Mouse (Mus musculus): ENCODE results near the gene Gm10334. TPM values are rescaled to one million over a fixed set of nuclear protein-coding genes. Genes with fewer than 3 reads are reported as not detected.
"Not testable (repeated sequence)": the region's sequence is repeated elsewhere in the genome, so short reads cannot be mapped to it uniquely, and the experiment has no call there.

Gm10334 gene
- total RNA-seq (2012; rRNA removed), result 0.26 TPM in 1 of 2 replicates, not detected in the other

DNA sequence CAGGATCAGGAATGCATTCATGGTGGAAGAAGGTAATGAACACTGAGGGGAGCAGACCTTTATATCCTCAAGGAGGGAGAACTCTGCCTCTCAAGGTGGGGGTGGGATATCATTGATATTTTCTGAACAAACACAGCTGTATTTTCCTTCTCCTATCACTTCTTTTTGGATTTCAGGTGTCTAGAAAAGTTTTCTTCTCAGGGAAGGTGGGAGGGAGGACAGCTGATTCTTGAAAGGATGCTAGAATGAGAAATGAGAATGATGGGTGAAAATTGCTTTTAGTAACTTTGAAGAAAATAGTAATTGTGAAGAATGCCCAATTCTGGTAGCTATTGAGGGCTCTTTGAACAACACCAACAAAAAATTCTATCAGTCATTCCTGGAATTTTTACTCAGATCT is at the start of gene Gm10334:
Gene Gm10334 (minus strand): TSS at position 101 of the 400 bp plus-strand sequence.
- DNase-seq (ENCODE audit: low read depth, low spot score); H3K4me1 ChIP-seq (ENCODE audit: control insufficient read depth in 2 of 2, insufficient read depth in 2 of 2, low read length in 2 of 2, poor library complexity in 1 of 2); H3K4me3 ChIP-seq (ENCODE audit: insufficient read depth in 1 of 2, low read depth in 1 of 2, low read length in 2 of 2, poor library complexity in 1 of 2, severe bottlenecking in 1 of 2); H3K27ac ChIP-seq (ENCODE audit: insufficient read depth, low read depth, low read length, poor library complexity, severe bottlenecking); H3K36me3 ChIP-seq (ENCODE audit: control insufficient read depth, insufficient read depth, low read length, poor library complexity, severe bottlenecking); in situ Hi-C loops (cut with MboI; ENCODE audit: low sequenced_read_pairs in 2 of 2, unreplicated experiment in 2 of 2); H3K9me3 ChIP-seq (ENCODE audit: control insufficient read depth, insufficient read depth, low read depth, low read length); H3K9ac ChIP-seq (ENCODE audit: insufficient read depth, low read depth, low read length, poor library complexity, severe bottlenecking): not testable (repeated sequence)

DNA sequence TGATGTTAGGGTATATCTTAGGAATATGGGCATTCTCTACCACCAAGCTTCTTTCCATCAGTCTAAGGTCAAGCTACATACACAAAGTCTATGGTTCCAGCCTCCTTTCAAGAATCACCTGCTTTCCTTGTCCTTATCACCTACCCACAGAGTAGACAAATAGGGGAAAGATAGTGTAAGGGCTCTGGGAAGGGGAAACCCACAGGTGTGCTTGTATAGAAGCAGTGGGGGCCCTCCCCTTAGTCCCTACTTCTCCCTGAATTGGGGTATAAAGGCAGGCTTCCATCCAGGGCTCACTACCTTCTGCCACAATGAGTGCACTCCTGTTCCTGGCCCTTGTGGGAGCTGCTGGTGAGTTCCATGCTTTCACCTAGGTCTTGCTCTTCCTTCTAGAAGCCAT is 12.7 kb upstream of the Gm10334 start, which contains the start of gene Prss1:
Gene Prss1 (plus strand): TSS at position 301 of the 400 bp plus-strand sequence.
- in situ Hi-C loops (cut with MboI; ENCODE audit: low sequenced_read_pairs in 2 of 2, unreplicated experiment in 2 of 2), result not testable (repeated sequence)

DNA sequence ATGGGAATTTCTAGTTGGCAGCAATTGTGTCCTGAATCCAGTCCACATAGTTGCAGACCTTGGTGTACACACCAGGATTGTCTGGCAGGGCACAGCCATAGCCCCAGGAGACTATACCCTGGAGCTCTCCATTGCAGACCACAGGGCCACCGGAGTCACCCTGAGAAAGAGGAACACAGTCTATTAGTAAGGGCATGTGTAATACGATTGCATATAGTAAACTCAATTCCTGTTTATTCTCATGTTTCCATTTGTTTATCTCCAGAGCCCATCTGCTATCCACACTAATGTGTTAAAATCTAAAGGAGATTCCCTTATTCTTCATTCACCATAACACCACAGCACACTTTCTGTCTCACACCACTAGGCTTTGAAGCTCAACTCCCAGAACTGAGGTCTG is 3.7 kb downstream of the Gm10334 start:
- H3K27ac ChIP-seq (ENCODE audit: insufficient read depth, low read depth, low read length, poor library complexity, severe bottlenecking); in situ Hi-C loops (cut with MboI; ENCODE audit: low sequenced_read_pairs in 2 of 2, unreplicated experiment in 2 of 2); DNase-seq (ENCODE audit: low read depth, low spot score); H3K4me3 ChIP-seq (ENCODE audit: insufficient read depth in 1 of 2, low read depth in 1 of 2, low read length in 2 of 2, poor library complexity in 1 of 2, severe bottlenecking in 1 of 2); H3K4me1 ChIP-seq (ENCODE audit: control insufficient read depth in 2 of 2, insufficient read depth in 2 of 2, low read length in 2 of 2, poor library complexity in 1 of 2); H3K9ac ChIP-seq (ENCODE audit: insufficient read depth, low read depth, low read length, poor library complexity, severe bottlenecking); H3K36me3 ChIP-seq (ENCODE audit: control insufficient read depth, insufficient read depth, low read length, poor library complexity, severe bottlenecking); H3K9me3 ChIP-seq (ENCODE audit: control insufficient read depth, insufficient read depth, low read depth, low read length): not testable (repeated sequence)

More for the DNA sequence above, 12.7 kb upstream of the Gm10334 start, which contains the start of gene Prss1:
- H3K9me3 ChIP-seq (ENCODE audit: control insufficient read depth, insufficient read depth, low read depth, low read length); H3K36me3 ChIP-seq (ENCODE audit: control insufficient read depth, insufficient read depth, low read length, poor library complexity, severe bottlenecking); H3K4me1 ChIP-seq (ENCODE audit: control insufficient read depth in 2 of 2, insufficient read depth in 2 of 2, low read length in 2 of 2, poor library complexity in 1 of 2); DNase-seq (ENCODE audit: low read depth, low spot score); H3K4me3 ChIP-seq (ENCODE audit: insufficient read depth in 1 of 2, low read depth in 1 of 2, low read length in 2 of 2, poor library complexity in 1 of 2, severe bottlenecking in 1 of 2); H3K27ac ChIP-seq (ENCODE audit: insufficient read depth, low read depth, low read length, poor library complexity, severe bottlenecking); H3K9ac ChIP-seq (ENCODE audit: insufficient read depth, low read depth, low read length, poor library complexity, severe bottlenecking): not testable (repeated sequence)

Other genes starting within 250 kb of the Gm10334 start
- gene Try4, start 143.9 kb downstream of the Gm10334 start, total RNA-seq (2012; rRNA removed), result not detected in 2 replicates
- gene Try5, start 129.3 kb downstream of the Gm10334 start, total RNA-seq (2012; rRNA removed), result not detected in 2 replicates
- not detected in 2 replicates for gene Try10, start 92.0 kb downstream of the Gm10334 start, total RNA-seq (2012; rRNA removed)
- gene Prss3, start 68.5 kb downstream of the Gm10334 start, total RNA-seq (2012; rRNA removed), result not detected in 2 replicates
- not detected in 2 replicates for gene Gm5771, start 53.8 kb downstream of the Gm10334 start, total RNA-seq (2012; rRNA removed)
- not detected in 2 replicates for gene Prss1, start 12.8 kb upstream of the Gm10334 start, total RNA-seq (2012; rRNA removed)
- gene Prss2, start 75.6 kb upstream of the Gm10334 start, total RNA-seq (2012; rRNA removed), result not detected in 2 replicates
- gene Ephb6, start 159.3 kb upstream of the Gm10334 start, total RNA-seq (2012; rRNA removed), result 5.4 and 5.8 TPM in 2 replicates
- gene Trpv6, start 190.3 kb upstream of the Gm10334 start, total RNA-seq (2012; rRNA removed), result 0.18 TPM in 1 of 2 replicates, not detected in the other
- 0.16 and 0.22 TPM in 2 replicates for gene Trpv5, start 234.6 kb upstream of the Gm10334 start, total RNA-seq (2012; rRNA removed)
- not detected in 2 replicates for gene Llcfc1, start 238.3 kb upstream of the Gm10334 start, total RNA-seq (2012; rRNA removed)